Mouse (Mus musculus): Measurements from ENCODE around the gene Cdnf. TPM values are rescaled to one million over a fixed set of nuclear protein-coding genes. Genes with fewer than 3 reads are reported as not detected.

Cdnf gene
- polyA plus RNA-seq, 1 experiment, result 0.10 TPM

- no peaks in the 10 kb centered on the region for H3K4me1 ChIP-seq (ENCODE audit: control insufficient read depth, insufficient read depth, insufficient read length, low read length)
- no peaks in the 10 kb centered on the region for H3K27me3 ChIP-seq (ENCODE audit: control insufficient read depth, insufficient read depth, low read length)
- TF ChIP-seq CTCF (IDR thresholded peaks at IDR 0.05; ENCODE audit: extremely low read depth, insufficient read length, insufficient replicate concordance, low read depth, low read length) (no peak), POLR2A (IDR thresholded peaks at IDR 0.05; ENCODE audit: low read depth, low read length) (no peak)
- no peak overlapping the region for H3K27ac ChIP-seq (ENCODE audit: insufficient read depth, low read depth, low read length)
- H3K36me3 ChIP-seq (ENCODE audit: control insufficient read depth, insufficient read depth, low read length), result peaks cover 44% of the 10 kb centered on the region
- WGBS, result 87% methylated on average over 3 of the region's 3 CpGs
- no peak overlapping the region for H3K4me3 ChIP-seq (ENCODE audit: low read depth, low read length)
Observed at GRCm38 (mm10) chr2:3489816-3490215, 23.0 kb upstream of the Cdnf start.

- WGBS, result 72% methylated on average over 3 of the region's 3 CpGs
- H3K4me1 ChIP-seq (ENCODE audit: control insufficient read depth, insufficient read depth, insufficient read length, low read length), result no peaks in the 10 kb centered on the region
- no peak overlapping the region for H3K4me3 ChIP-seq (ENCODE audit: low read depth, low read length)
- H3K27ac ChIP-seq (ENCODE audit: insufficient read depth, low read depth, low read length), result no peak overlapping the region
- no peaks in the 10 kb centered on the region for H3K27me3 ChIP-seq (ENCODE audit: control insufficient read depth, insufficient read depth, low read length)
- peaks cover 66% of the 10 kb centered on the region for H3K36me3 ChIP-seq (ENCODE audit: control insufficient read depth, insufficient read depth, low read length)
- no peak for TF ChIP-seq POLR2A (IDR thresholded peaks at IDR 0.05; ENCODE audit: low read depth, low read length)
- TF ChIP-seq CTCF (IDR thresholded peaks at IDR 0.05; ENCODE audit: extremely low read depth, insufficient read length, insufficient replicate concordance, low read depth, low read length), result no peak
Observed at GRCm38 (mm10) chr2:3493833-3494409, 18.9 kb upstream of the Cdnf start.

GRCm38 (mm10) chr2:3499543-3499942 is 13.3 kb upstream of the Cdnf start:
- Histone ChIP-seq H3K4me1 (ENCODE audit: control insufficient read depth, insufficient read depth, insufficient read length, low read length) (no peaks in the 10 kb centered on the region), H3K27me3 (ENCODE audit: control insufficient read depth, insufficient read depth, low read length) (no peaks in the 10 kb centered on the region), H3K36me3 (ENCODE audit: control insufficient read depth, insufficient read depth, low read length) (peaks cover 48% of the 10 kb centered on the region), H3K27ac (ENCODE audit: insufficient read depth, low read depth, low read length) (no peak overlapping the region), H3K4me3 (ENCODE audit: low read depth, low read length) (no peak overlapping the region)
- TF ChIP-seq POLR2A (IDR thresholded peaks at IDR 0.05; ENCODE audit: low read depth, low read length) (no peak), CTCF (IDR thresholded peaks at IDR 0.05; ENCODE audit: extremely low read depth, insufficient read length, insufficient replicate concordance, low read depth, low read length) (no peak)
- 88% methylated on average over 6 of the region's 6 CpGs for WGBS

GRCm38 (mm10) chr2:3500886-3501285 is 11.9 kb upstream of the Cdnf start:
- no peak overlapping the region for H3K4me3 ChIP-seq (ENCODE audit: low read depth, low read length)
- H3K27ac ChIP-seq (ENCODE audit: insufficient read depth, low read depth, low read length), result no peak overlapping the region
- 92% methylated on average over 5 of the region's 5 CpGs for WGBS
- no peak for TF ChIP-seq CTCF (IDR thresholded peaks at IDR 0.05; ENCODE audit: extremely low read depth, insufficient read length, insufficient replicate concordance, low read depth, low read length)
- TF ChIP-seq POLR2A (IDR thresholded peaks at IDR 0.05; ENCODE audit: low read depth, low read length), result no peak
- H3K4me1 ChIP-seq (ENCODE audit: control insufficient read depth, insufficient read depth, insufficient read length, low read length), result no peaks in the 10 kb centered on the region
- H3K27me3 ChIP-seq (ENCODE audit: control insufficient read depth, insufficient read depth, low read length), result no peaks in the 10 kb centered on the region
- peaks cover 45% of the 10 kb centered on the region for H3K36me3 ChIP-seq (ENCODE audit: control insufficient read depth, insufficient read depth, low read length)

GRCm38 (mm10) chr2:3512076-3512475 is 754 bp upstream of the Cdnf start:
- Histone ChIP-seq H3K27ac (ENCODE audit: insufficient read depth, low read depth, low read length) (no peak overlapping the region), H3K36me3 (ENCODE audit: control insufficient read depth, insufficient read depth, low read length) (peaks cover 15% of the 10 kb centered on the region), H3K27me3 (ENCODE audit: control insufficient read depth, insufficient read depth, low read length) (no peaks in the 10 kb centered on the region), H3K4me3 (ENCODE audit: low read depth, low read length) (peak overlapping the region; percentile 80), H3K4me1 (ENCODE audit: control insufficient read depth, insufficient read depth, insufficient read length, low read length) (no peaks in the 10 kb centered on the region)
- TF ChIP-seq CTCF (IDR thresholded peaks at IDR 0.05; ENCODE audit: extremely low read depth, insufficient read length, insufficient replicate concordance, low read depth, low read length) (no peak), POLR2A (IDR thresholded peaks at IDR 0.05; ENCODE audit: low read depth, low read length) (no peak)
- 1% methylated on average over 15 of the region's 15 CpGs for WGBS

GRCm38 (mm10) chr2:3522558-3522957 is 9.7 kb downstream of the Cdnf start:
- Histone ChIP-seq H3K4me3 (ENCODE audit: low read depth, low read length) (no peak overlapping the region), H3K27me3 (ENCODE audit: control insufficient read depth, insufficient read depth, low read length) (no peaks in the 10 kb centered on the region), H3K36me3 (ENCODE audit: control insufficient read depth, insufficient read depth, low read length) (no peaks in the 10 kb centered on the region), H3K4me1 (ENCODE audit: control insufficient read depth, insufficient read depth, insufficient read length, low read length) (no peaks in the 10 kb centered on the region), H3K27ac (ENCODE audit: insufficient read depth, low read depth, low read length) (no peak overlapping the region)
- WGBS, result 74% methylated on average over 4 of the region's 4 CpGs
- TF ChIP-seq POLR2A (IDR thresholded peaks at IDR 0.05; ENCODE audit: low read depth, low read length), result no peak
- TF ChIP-seq CTCF (IDR thresholded peaks at IDR 0.05; ENCODE audit: extremely low read depth, insufficient read length, insufficient replicate concordance, low read depth, low read length), result no peak

GRCm38 (mm10) chr2:3526288-3526687 is 13.5 kb downstream of the Cdnf start:
- WGBS, result 48% methylated on average over 6 of the region's 6 CpGs
- H3K27ac ChIP-seq (ENCODE audit: insufficient read depth, low read depth, low read length), result no peak overlapping the region
- H3K4me1 ChIP-seq (ENCODE audit: control insufficient read depth, insufficient read depth, insufficient read length, low read length), result no peaks in the 10 kb centered on the region
- no peaks in the 10 kb centered on the region for H3K27me3 ChIP-seq (ENCODE audit: control insufficient read depth, insufficient read depth, low read length)
- no peak overlapping the region for H3K4me3 ChIP-seq (ENCODE audit: low read depth, low read length)
- H3K36me3 ChIP-seq (ENCODE audit: control insufficient read depth, insufficient read depth, low read length), result no peaks in the 10 kb centered on the region
- TF ChIP-seq POLR2A (IDR thresholded peaks at IDR 0.05; ENCODE audit: low read depth, low read length), result no peak
- TF ChIP-seq CTCF (IDR thresholded peaks at IDR 0.05; ENCODE audit: extremely low read depth, insufficient read length, insufficient replicate concordance, low read depth, low read length), result no peak

All from small intestine, adult 2 months (tissue).